Mouse (Mus musculus) left cerebral cortex, postnatal 10 days (tissue): ENCODE data around the gene Gm20388. TPM values are rescaled to one million over a fixed set of nuclear protein-coding genes. Genes with fewer than 3 reads are reported as not detected.

Experiments
- DNase-seq, 2 experiments: peaks; one replicate each; pipeline ENCODE4 v3.0.0; 2021 to 2022; ENCODE audit warnings: low spot score in 2 of 2, mixed read lengths in 1 of 2; ENCODE audit errors: extremely low spot score in 1 of 2
- intact Hi-C: fragments of 180-260 bp; cut with DNase I; formaldehyde crosslinking; loops from one replicate; pipeline ENCODE4 v1.15.1; 2025
- total RNA-seq, 2 experiments: library from RNA; stranded (reverse); gene quantifications; 2 replicates each; pipeline ENCODE4 v1.2.3; 2021

Gm20388 gene
- total RNA-seq, result 1 to 10 TPM; 4.4 to 9.0 TPM

- peak; percentile 84 to 92 for DNase-seq
- intact Hi-C loops, result no loop called here
Measured at GRCm38 (mm10) chr8:119910547-119911257, at the start of gene Gm20388. Gene Gm20388 (plus strand): TSS chr8:119910841.

DNA sequence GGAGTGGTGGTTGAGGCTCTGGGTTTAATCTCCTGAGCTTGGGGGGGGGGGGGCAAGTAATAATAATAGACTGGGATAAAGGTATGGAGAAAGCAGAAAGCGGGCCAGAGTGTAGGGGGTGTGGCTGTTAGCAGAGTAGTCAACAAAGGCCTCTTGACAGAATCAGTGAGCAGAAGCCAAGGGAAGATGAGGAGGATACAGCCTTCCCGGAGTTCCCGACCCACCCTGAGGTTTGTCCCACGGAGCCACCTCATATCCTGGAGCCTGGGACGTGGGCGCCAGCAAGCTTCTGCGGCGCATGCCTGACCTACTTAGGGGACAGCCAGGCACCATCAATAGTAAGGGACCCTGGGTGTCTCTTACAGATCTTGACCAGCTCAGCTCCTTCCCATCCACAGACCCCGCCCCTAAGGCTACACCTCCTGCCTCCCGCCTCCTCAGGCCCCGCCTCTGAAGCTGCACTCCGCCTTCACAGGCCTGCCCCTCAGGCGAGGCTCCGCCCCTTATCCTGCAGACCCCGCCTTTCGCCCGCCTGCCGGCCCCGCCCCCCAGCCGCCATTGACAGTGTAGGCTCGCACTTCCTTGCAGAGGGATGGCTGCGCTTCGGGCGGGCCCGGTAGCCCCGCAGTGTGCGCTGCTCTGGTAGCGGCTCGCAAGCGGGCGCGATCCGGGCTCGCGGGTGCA is 48.8 kb upstream of the Gm20388 start, which contains the start of gene Klhl36:
Gene Klhl36 (plus strand): TSS at position 561 of the 684 bp plus-strand sequence.
- intact Hi-C loops, result no loop called here
- DNase-seq, result peak; percentile 92 to 97

GRCm38 (mm10) chr8:119862390-119862734 is 48.3 kb upstream of the Gm20388 start:
- DNase-seq, result no peak
- intact Hi-C loops, result no loop called here

DNA sequence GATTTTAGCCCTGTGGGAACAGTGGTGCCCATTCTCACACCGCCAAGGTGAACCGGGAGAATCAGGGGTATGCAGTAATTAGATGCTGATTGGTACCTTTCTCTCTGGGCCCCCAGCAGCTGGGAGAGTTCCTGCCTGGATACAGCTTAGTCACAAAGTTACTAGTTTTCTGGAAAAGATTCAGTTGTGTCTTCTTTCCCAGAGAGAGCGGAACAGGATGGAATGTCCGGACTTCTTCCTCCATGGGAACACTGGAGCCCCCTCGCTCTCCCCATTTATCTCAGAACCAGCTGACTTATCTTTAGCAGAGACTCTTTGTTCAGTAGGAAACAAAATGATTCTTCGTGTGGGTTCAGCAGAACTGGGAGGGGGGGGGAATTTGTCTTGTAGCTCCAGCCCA is 47.9 kb upstream of the Gm20388 start:
- DNase-seq, result no peak
- intact Hi-C loops, result no loop called here

GRCm38 (mm10) chr8:119869616-119870015 is 41.0 kb upstream of the Gm20388 start:
- intact Hi-C loops, result no loop called here
- DNase-seq, result no peak

- intact Hi-C loops, result no loop called here
- no peak for DNase-seq
Measured at GRCm38 (mm10) chr8:119873181-119873580, 37.5 kb upstream of the Gm20388 start.

DNA sequence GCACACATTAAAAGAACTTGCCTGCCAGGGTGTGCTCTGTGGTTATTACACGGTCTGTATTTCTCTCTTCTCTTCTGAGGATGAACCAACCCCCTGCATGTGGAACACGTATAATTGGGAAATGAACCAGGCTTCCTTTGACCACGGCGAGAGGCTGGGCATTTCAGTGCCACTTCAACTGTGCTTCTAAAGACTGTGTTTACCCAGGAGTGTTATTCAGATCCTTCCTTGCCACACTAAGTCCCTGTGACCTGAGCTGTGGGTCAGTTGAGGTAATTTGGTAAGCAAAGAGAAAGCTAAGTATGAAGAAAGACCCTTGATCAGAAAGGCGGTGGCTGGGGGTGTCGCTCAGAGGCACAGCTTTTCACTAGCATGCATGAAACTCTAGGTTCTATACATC is 29.3 kb upstream of the Gm20388 start:
- intact Hi-C loops, result no loop called here
- no peak for DNase-seq

DNA sequence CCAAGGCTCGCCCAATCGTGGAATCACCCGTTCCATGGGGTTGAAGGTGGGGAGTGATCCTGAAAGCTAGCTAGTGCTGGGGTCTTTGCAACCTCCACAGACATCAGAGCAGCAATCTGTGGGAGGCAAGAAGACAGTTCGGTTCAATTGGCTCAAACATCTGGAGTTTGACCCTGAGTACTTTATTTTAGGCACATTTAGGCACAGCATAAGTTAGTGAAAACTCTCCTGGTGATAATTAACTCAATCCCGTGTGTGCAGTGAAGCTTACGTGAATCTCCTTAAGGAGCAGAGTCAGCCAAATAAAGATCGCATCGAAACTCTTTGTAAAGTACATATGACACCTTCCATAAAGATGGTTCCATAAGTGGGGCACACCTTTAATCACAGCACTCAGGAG is 28.7 kb upstream of the Gm20388 start:
- DNase-seq, result no peak
- intact Hi-C loops, result no loop called here

- DNase-seq, result no peak
- intact Hi-C loops, result no loop called here
Measured at GRCm38 (mm10) chr8:119883281-119883680, 27.4 kb upstream of the Gm20388 start.

- intact Hi-C loops, result no loop called here
- peak; percentile 16 to 86 for DNase-seq
Measured at GRCm38 (mm10) chr8:119885612-119886011, 25.0 kb upstream of the Gm20388 start.

DNA sequence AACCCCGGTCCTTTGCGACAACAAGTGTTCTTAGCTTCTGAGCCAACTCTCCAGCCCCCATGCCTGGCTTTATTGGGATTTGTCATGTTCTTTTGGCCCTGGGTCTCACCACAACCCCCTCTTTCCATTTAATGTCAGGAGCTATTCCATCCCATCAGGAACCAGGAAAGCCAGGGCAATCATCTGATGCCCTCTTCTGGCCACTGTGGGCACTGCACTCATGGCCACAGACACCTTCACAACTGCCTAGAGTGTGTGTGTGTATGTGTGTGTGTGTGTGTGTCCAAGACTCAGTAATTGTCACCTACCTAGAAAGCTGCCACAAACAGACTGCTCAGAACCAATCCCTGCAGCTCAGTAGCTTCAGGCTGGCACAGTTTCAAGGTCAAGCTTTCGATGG is 23.5 kb upstream of the Gm20388 start:
- DNase-seq, result no peak
- intact Hi-C loops, result no loop called here

GRCm38 (mm10) chr8:119888012-119888411 is 22.6 kb upstream of the Gm20388 start:
- DNase-seq, result no peak
- intact Hi-C loops, result no loop called here

- intact Hi-C loops, result no loop called here
- DNase-seq, result no peak
Measured at GRCm38 (mm10) chr8:119897069-119897468, 13.6 kb upstream of the Gm20388 start.

- no peak for DNase-seq
- intact Hi-C loops, result no loop called here
Measured at GRCm38 (mm10) chr8:119897933-119898332, 12.7 kb upstream of the Gm20388 start.

- DNase-seq, result no peak
- intact Hi-C loops, result no loop called here
Measured at GRCm38 (mm10) chr8:119901349-119901748, 9.3 kb upstream of the Gm20388 start.

GRCm38 (mm10) chr8:119901952-119902351 is 8.7 kb upstream of the Gm20388 start:
- DNase-seq, result peak in 1 of 2 experiments; percentile 42
- intact Hi-C loops, result no loop called here

- intact Hi-C loops, result no loop called here
- no peak for DNase-seq
Measured at GRCm38 (mm10) chr8:119904323-119904911, 6.2 kb upstream of the Gm20388 start.

GRCm38 (mm10) chr8:119909944-119910546 is 596 bp upstream of the Gm20388 start, which contains the start of gene Usp10:
Gene Usp10 (plus strand): TSS chr8:119910360.
- intact Hi-C loops, result no loop called here
- DNase-seq, result no peak

DNA sequence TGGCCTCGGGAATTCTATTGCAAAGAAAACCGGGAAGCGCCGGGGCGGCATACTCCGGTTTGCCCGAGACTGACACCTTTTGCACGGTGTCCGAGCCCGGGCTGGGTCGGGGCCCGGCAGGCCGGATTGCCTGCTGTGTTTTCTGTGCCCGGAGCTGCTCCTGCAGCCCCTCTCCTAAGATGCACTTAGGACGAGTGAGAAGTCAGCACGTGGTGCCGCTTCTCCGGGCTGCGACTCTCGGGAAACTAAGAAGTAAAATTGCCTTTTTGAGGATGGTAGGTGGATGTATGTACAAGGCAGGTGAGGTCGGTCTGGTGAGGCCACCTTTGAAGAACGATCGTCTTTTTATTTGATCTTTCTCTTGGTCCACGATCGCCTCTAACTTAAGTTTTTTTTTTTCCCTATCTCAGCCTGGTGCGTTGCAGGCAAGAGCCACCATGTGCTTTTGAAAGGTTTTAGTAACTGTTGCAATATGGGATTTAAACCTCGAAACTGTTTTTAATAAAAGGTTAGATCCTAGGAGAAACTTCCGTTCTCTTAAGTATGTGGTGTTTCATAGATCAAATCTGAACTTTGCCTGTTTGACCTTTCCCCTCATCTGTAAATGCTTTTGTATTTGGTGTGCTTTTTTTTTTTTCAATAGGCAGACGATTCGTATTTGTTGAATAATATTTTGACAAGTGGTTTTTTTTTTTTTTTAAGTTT is 769 bp downstream of the Gm20388 start:
- DNase-seq, result no peak
- intact Hi-C loops, result no loop called here
